Mouse (Mus musculus): ENCODE measurements around the gene Cyb561d2. TPM values are rescaled to one million over a fixed set of nuclear protein-coding genes. Genes with fewer than 3 reads are reported as not detected.

Gene Cyb561d2
- total RNA-seq, 2 experiments from 2014 or later = 14.3 to 16.2 TPM

- DNase-seq (ENCODE audit: low spot score in 2 of 2) = no peak
Measured at GRCm38 (mm10) chr9:107551117-107551889, 9.3 kb upstream of the Cyb561d2 start, which contains the start of gene Rassf1. Gene Rassf1, plus strand, starts transcription at chr9:107551555.

- DNase-seq (ENCODE audit: low spot score in 2 of 2) = no peak
Measured at GRCm38 (mm10) chr9:107550491-107551116, 8.6 kb upstream of the Cyb561d2 start.

- DNase-seq (ENCODE audit: low spot score in 2 of 2) = no peak
Measured at GRCm38 (mm10) chr9:107549297-107550074, 7.5 kb upstream of the Cyb561d2 start.

GRCm38 (mm10) chr9:107548820-107549219 lies 6.8 kb upstream of the Cyb561d2 start:
- DNase-seq (ENCODE audit: low spot score in 2 of 2) = no peak

- no peak for DNase-seq (ENCODE audit: low spot score in 2 of 2)
Measured at GRCm38 (mm10) chr9:107547957-107548356, 6.0 kb upstream of the Cyb561d2 start.

- peak; percentile 86 to 91 for DNase-seq (ENCODE audit: low spot score in 2 of 2)
Measured at GRCm38 (mm10) chr9:107547026-107547425, 5.0 kb upstream of the Cyb561d2 start, which contains the start of gene Zmynd10. Gene Zmynd10, plus strand, starts transcription at chr9:107547298.

- DNase-seq (ENCODE audit: low spot score in 2 of 2) = peak in 1 of 2 experiments; percentile 77
Measured at GRCm38 (mm10) chr9:107545602-107546001, 3.6 kb upstream of the Cyb561d2 start.

GRCm38 (mm10) chr9:107545199-107545598 lies 3.2 kb upstream of the Cyb561d2 start:
- DNase-seq (ENCODE audit: low spot score in 2 of 2) = no peak

- DNase-seq (ENCODE audit: low spot score in 2 of 2) = no peak
Measured at GRCm38 (mm10) chr9:107544729-107545128, 2.7 kb upstream of the Cyb561d2 start.

- DNase-seq (ENCODE audit: low spot score in 2 of 2) = no peak
Measured at GRCm38 (mm10) chr9:107544196-107544700, 2.3 kb upstream of the Cyb561d2 start.

GRCm38 (mm10) chr9:107543299-107543698 lies 1.3 kb upstream of the Cyb561d2 start:
- no peak for DNase-seq (ENCODE audit: low spot score in 2 of 2)

GRCm38 (mm10) chr9:107542721-107543120 lies 728 bp upstream of the Cyb561d2 start:
- no peak for DNase-seq (ENCODE audit: low spot score in 2 of 2)

GRCm38 (mm10) chr9:107542352-107542686 lies 326 bp upstream of the Cyb561d2 start:
- DNase-seq (ENCODE audit: low spot score in 2 of 2) = no peak

GRCm38 (mm10) chr9:107541005-107541404 lies 988 bp downstream of the Cyb561d2 start:
- no peak for DNase-seq (ENCODE audit: low spot score in 2 of 2)

GRCm38 (mm10) chr9:107540420-107540819 lies 1.6 kb downstream of the Cyb561d2 start:
- DNase-seq (ENCODE audit: low spot score in 2 of 2) = no peak

GRCm38 (mm10) chr9:107539940-107540339 lies 2.1 kb downstream of the Cyb561d2 start:
- no peak for DNase-seq (ENCODE audit: low spot score in 2 of 2)

GRCm38 (mm10) chr9:107538711-107539110 lies 3.3 kb downstream of the Cyb561d2 start:
- no peak for DNase-seq (ENCODE audit: low spot score in 2 of 2)

GRCm38 (mm10) chr9:107538231-107538630 lies 3.8 kb downstream of the Cyb561d2 start:
- no peak for DNase-seq (ENCODE audit: low spot score in 2 of 2)

- no peak for DNase-seq (ENCODE audit: low spot score in 2 of 2)
Measured at GRCm38 (mm10) chr9:107534408-107535202, 7.4 kb downstream of the Cyb561d2 start.

- DNase-seq (ENCODE audit: low spot score in 2 of 2) = peak; percentile 88 to 94
Measured at GRCm38 (mm10) chr9:107533791-107534407, 8.1 kb downstream of the Cyb561d2 start, which contains the start of gene Tmem115. Gene Tmem115, plus strand, starts transcription at chr9:107533945.

All from left cerebral cortex, adult 18-20 months (tissue).